Mouse (Mus musculus): ENCODE data around the gene Dcaf1.

Gene Dcaf1

GRCm38 (mm10) chr9:106821618-106822380, at the start of gene Dcaf1:
Gene Dcaf1, plus strand, starts transcription at chr9:106821874.
- DNase-seq, result peak; percentile 99

GRCm38 (mm10) chr9:106776116-106776515, 45.6 kb upstream of the Dcaf1 start:
- no peak for DNase-seq

DNA sequence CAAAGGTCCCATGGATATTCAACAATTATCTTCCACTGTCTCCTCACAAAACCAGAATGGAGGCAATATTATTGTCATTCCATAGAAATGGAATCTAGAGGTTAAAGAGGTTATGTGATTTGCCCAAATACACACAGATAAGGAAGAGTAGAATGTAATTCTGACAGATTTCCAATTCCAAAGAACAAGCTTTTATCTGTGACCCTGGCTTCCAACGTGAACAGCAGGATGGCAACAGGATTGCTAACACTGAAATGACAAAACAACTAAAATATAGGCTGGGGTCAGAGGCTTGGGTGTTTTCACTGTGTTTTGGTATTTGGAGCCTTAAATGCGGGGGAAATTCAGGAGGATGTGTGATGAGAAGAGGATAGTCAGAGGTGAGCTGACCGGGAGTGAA, 44.3 kb upstream of the Dcaf1 start:
- DNase-seq, result no peak

DNA sequence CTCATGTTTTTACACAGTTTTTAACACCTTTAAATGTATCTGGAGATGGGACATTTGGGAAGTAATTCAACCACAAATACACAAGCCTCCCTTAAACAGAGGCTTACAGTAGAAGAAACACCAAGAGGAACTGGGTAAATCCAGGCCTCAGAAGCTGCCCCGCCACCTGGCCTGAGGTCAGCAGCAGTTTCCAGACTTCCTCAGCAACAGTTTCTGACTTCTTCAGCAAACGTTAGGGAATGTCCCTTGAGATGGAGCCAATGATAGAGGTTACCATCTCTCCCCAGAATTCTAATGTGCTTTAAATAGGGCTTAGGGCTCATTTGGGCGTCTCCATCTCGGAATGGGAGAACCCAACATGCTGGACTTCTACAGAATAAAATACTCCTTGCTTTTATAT, 43.4 kb upstream of the Dcaf1 start:
- DNase-seq, result no peak

- no peak for DNase-seq
Observed at GRCm38 (mm10) chr9:106780086-106780485, 41.6 kb upstream of the Dcaf1 start.

- DNase-seq, result no peak
Observed at GRCm38 (mm10) chr9:106783554-106783953, 38.1 kb upstream of the Dcaf1 start.

GRCm38 (mm10) chr9:106785206-106785605, 36.5 kb upstream of the Dcaf1 start:
- no peak for DNase-seq

- peak; percentile 3 for DNase-seq
Observed at GRCm38 (mm10) chr9:106787979-106788811, 33.5 kb upstream of the Dcaf1 start.

- peak; percentile 81 for DNase-seq
Observed at GRCm38 (mm10) chr9:106788812-106789321, 32.8 kb upstream of the Dcaf1 start, which contains the start of gene Rad54l2. Gene Rad54l2, minus strand, starts transcription at chr9:106789194.

- DNase-seq, result no peak
Observed at GRCm38 (mm10) chr9:106789363-106789762, 32.3 kb upstream of the Dcaf1 start.

GRCm38 (mm10) chr9:106790831-106791230, 30.8 kb upstream of the Dcaf1 start:
- DNase-seq, result no peak

GRCm38 (mm10) chr9:106806503-106806902, 15.2 kb upstream of the Dcaf1 start:
- no peak for DNase-seq

DNA sequence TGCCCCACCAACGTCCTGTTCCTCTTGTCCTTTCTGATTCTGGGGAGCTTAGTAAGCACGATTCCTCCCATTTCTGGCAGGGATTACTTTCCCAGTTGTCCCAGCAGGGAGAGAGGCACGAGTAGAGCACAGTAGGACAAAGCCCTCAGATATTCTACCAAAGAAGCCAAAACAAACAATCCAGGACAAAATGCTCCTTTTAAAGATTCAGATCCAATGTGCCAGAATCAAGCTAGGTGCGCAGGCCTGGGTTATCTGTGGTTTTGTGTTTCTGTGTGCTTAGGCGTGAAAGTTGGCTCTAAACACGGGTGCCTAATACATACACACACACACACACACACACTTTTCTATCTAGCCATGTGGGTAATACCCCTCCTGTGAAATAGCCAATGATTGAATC, 3.5 kb upstream of the Dcaf1 start:
- DNase-seq, result no peak

GRCm38 (mm10) chr9:106819201-106819600, 2.5 kb upstream of the Dcaf1 start:
- peak; percentile 25 for DNase-seq

- peak; percentile 3 for DNase-seq
Observed at GRCm38 (mm10) chr9:106821050-106821617, 540 bp upstream of the Dcaf1 start.

GRCm38 (mm10) chr9:106822381-106823104, 869 bp downstream of the Dcaf1 start:
- DNase-seq, result peak; percentile 91

DNA sequence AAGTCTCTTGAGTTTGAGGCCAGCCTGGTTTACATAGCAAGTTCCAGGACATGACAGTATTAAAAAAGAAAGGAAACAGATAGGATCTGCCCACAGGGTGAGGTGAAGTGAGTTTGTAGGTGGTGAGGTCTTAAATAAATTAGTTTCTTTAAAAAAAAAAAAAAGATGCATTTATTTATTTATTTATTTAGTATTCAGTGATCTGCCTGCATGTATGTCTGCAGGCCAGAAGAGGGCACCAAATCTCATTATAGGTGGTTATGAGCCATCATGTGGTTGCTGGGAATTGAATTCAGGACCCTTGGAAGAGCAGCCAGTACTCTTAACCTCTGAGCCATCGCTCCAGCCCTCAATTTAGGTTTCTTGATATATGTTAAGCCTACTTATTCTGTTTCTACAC, 18.9 kb downstream of the Dcaf1 start:
- no peak for DNase-seq

DNA sequence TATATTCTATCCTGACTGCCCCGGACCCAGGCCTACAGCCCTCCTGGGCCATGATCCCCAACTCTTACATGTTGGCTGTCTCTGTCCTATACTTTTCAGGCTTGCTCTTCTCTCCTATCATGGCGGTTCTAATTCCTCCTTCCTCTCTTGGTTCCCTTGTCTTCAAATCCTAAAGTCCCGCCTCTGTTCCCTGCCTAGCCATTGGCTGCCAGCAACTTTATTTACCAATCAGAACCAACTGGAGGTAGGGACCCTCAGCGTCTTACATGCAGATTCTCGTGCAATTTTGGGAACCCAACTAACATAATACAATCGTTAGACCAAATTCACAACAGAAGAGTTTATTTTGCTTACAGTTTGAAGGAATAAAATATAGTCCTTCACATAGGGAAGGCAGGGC, 21.1 kb downstream of the Dcaf1 start:
- no peak for DNase-seq

- no peak for DNase-seq
Observed at GRCm38 (mm10) chr9:106856664-106857063, 35.0 kb downstream of the Dcaf1 start.

DNA sequence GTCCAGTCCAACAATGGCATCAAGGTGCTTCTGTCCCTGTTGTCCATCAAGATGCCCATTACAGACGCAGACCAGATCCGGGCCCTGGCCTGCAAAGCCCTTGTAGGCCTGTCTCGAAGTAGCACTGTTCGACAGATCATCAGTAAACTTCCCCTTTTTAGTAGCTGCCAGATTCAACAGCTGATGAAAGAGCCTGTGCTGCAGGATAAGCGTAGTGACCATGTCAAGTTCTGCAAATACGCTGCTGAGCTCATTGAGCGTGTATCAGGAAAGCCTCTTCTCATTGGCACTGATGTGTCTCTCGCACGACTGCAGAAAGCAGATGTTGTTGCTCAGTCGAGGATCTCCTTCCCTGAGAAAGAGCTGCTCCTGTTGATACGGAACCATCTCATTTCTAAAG, 36.4 kb downstream of the Dcaf1 start:
- DNase-seq, result no peak

GRCm38 (mm10) chr9:106874216-106874615, 52.5 kb downstream of the Dcaf1 start:
- no peak for DNase-seq

DNA sequence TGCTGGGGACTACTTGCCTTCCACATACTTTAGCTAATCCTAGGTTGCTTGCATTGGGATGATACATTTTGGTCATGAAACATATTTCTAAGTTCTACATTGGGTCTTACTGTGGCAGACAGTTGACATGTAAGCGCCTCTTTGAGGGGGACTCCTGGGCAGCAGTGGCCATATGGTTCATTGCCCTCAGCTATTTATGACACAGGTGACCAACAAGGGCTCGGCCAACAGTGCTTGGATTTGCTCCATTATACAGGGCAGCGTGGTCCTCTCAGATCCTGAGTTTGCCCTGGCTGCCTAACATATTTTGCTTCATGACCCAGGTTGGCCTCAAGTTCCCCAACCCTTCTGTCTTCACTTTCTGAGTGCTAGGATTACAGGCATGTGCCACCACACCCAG, 55.0 kb downstream of the Dcaf1 start:
- DNase-seq, result no peak

DNA sequence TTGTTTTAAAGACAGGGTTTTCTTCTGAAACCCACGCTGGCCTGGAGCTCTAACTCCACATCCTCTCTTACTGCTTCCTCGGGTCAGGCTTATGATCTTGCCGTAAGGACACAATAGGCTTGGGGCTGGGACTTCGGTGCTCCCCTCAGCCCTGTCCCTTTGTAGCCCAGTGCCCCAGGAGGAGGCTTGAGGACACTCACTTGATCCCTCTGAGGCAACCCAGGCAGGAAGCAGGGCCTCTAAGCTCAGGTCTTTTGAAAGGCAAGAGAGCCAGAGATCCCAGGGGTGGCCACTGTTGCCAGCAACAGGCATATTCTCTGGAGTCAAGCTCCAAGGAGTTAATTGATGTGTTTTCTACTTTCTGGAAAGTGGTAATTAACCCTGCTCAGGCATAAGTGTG, 57.8 kb downstream of the Dcaf1 start:
- DNase-seq, result no peak
